Mouse (Mus musculus): ENCODE data around the gene Vps45. TPM values are rescaled to one million over a fixed set of nuclear protein-coding genes. Genes with fewer than 3 reads are reported as not detected.

The Vps45 gene
- total RNA-seq (2021): 10 to 100 TPM; 15.0 to 22.7 TPM
- long read RNA-seq, experiment 1, partial matches to known transcripts: 0 of 3 reads
- long read RNA-seq, experiment 1, other reads (novel, unspliced or antisense): 0 of 3 reads
- long read RNA-seq, experiment 2, transcript Vps45-201 (15 exons, 2,637 nt): major isoform, 6 of 7 reads
- long read RNA-seq, experiment 2, partial matches to known transcripts: 0 of 7 reads
- long read RNA-seq, experiment 2, other reads (novel, unspliced or antisense): 0 of 7 reads

- Histone ChIP-seq H3K4me3 (peak within 1 kb of the TSS; percentile 87), H3K27ac (peak within 1 kb of the TSS; percentile 84)
- intact Hi-C loops (cut with DNase I): no loop called here
- no peak for TF ChIP-seq CTCF (IDR thresholded peaks at IDR 0.05)
- DNase-seq: peak; percentile 68
Measured at GRCm38 (mm10) chr3:96058231-96058896, at the start of gene Vps45. Vps45 (minus strand) TSS chr3:96058466.

DNA sequence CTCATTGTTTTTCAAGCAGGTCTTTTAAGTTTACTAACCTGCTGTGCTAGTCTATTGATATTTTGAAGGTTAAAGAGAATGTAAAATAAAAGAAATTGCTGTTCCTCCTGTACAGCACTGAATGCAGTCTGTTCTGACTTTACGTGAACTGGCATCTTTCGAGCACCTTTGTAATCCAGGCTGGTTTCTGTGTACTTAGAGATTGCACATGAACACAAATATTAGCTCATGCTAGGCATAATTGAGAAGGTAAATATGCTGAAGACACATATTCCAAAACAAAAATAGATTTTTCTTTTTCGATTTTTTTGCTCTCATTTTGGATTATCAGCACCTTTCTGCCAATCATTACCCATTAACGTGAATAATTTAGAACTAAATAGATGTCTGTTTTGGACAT lies 47.9 kb upstream of the Vps45 start:
- peak overlapping the region; percentile 92 for H3K4me3 ChIP-seq
- intact Hi-C loops (cut with DNase I): no loop called here
- H3K27ac ChIP-seq: peak overlapping the region; percentile 99
- DNase-seq: no peak
- no peak for TF ChIP-seq CTCF (IDR thresholded peaks at IDR 0.05)

DNA sequence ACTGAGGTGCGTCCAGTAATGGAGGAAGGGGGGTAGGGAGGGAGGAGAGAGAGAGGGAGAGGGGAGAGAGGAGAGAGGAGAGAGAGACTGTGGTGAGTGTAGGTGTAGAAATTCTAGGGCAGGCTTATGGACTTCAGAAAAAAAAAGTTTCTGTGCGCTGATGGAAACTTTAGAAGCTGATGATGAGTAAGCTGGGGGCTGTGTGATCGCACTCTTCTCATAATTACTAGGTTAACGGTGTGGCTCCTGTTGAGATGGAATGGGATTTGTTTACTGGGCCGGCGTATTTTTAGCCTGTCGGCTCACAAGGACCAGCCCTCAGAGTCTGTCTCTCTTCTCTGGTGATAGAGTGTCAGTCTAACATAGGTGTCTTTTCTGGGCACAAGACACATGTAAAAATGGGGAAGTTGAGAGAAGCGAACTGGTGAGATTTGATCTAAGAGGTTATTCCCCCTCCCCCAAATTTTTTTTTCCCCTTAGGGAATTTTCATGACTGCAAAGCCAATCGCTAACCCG lies 47.0 kb upstream of the Vps45 start:
- H3K4me3 ChIP-seq: peak overlapping the region; percentile 92
- H3K27ac ChIP-seq: peak overlapping the region; percentile 99
- no peak for TF ChIP-seq CTCF (IDR thresholded peaks at IDR 0.05)
- intact Hi-C loops (cut with DNase I): no loop called here
- DNase-seq: peak; percentile 52

DNA sequence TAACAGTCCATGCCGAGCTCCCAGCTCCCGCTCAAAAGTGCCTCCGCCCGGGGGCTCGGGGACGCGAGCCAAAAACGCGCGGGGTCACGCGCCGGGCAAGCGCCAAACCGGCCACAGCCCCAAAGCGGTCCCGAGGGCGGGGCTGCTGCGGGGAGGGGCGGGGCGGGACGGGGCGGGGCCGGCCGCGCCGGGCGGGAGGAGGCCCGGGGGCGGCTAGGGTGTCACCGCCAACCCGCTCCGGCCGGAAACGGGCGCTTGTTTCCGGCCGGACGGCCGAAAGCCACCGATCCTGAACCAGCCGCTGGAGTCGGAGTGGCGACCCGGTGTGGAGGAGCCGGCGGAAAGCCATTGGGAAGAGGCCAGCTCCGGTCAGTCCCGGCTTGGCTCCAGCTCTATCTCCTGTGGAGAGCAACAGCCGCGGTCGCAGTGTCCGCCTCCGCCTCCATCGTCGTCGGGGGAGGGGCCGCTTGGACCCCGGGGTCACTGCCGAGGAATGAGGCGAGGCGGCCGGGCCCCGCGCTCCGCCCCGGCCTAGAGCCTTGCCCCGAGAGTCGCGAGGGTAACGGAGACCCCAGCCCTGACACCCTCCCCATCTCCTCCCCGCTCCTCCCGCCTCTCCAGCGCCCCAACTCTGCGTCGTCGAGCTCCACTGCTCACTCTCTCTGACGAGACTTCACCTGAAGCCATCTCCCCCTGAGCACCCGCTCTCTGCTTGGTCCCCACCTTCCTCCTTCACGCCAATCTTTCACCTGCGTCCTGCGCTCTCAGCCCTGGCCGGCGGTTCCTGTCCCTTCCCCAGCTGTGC lies 46.2 kb upstream of the Vps45 start, which contains the start of gene Otud7b:
Gene Otud7b, plus strand, starts transcription at position 267 of the 805 bp plus-strand sequence.
- TF ChIP-seq CTCF (IDR thresholded peaks at IDR 0.05): 0 out of 2 replicates have a peak, but pooled peaks have one; percentile 3
- Histone ChIP-seq H3K27ac (peak within 1 kb of the TSS; percentile 99), H3K4me3 (peak within 1 kb of the TSS; percentile 92)
- intact Hi-C loops (cut with DNase I): loop anchor here (5.0 kb wide), 1 partner anchor 33 kb away; no protein-coding TSS in a partner anchor
- DNase-seq: peak; percentile 94

DNA sequence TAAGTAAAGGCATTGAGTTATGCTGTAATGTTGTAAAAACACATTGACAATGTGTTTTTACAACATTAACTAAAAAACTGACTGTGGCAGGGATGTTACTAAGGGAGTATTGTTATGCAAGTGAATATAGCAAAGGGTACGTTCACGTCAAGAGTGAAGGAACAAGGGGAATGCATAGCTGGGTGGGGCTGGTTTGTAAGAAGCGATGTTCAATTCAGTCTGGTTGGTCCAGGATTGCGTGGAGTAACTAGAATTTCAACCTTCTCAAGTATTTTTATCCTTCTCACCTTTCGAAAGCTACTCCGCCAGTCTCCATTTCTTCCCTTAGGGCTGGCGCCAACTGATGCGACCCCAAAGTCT lies 45.6 kb upstream of the Vps45 start:
- Histone ChIP-seq H3K4me3 (peak overlapping the region; percentile 92), H3K27ac (peak overlapping the region; percentile 99)
- TF ChIP-seq CTCF (IDR thresholded peaks at IDR 0.05): no peak
- DNase-seq: no peak
- intact Hi-C loops (cut with DNase I): loop anchor here (5.0 kb wide), 1 partner anchor 33 kb away; no protein-coding TSS in a partner anchor

DNA sequence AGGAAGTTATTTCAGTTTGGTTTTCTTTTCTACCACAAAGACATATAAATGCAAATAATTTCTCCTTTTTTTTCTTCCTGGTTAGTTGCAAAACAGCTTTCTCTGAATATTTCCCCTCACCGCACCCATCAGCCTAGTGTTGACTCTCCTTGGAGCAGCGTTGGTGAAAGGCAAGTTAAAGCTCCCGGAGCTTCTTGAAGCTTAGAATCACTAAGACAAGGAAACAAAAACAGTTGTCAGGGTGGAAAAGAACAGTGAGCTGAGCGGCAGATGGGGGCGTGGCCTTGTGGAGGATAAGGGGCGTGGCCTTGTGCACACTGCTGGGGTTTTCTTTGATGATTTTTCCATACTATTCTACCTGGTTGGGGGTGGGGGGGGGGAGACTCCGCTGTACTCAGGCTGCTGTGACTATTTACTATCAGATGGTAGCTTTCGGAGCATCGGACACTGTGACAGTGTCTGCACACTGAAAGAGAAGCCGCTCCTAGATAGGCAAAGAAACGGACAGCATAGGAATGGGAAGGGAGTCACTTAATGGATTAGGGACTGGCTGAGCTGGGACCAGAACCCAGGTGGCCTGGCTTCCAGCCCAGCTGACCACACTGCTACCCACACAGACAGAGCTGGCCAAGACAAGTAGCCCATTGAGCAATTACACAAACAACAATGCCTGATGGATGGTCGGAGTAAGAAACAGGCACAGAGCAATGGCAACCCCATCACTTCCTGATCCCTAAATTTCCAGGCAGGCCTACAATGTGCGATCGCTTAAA lies 44.0 kb upstream of the Vps45 start:
- H3K4me3 ChIP-seq: peak overlapping the region; percentile 45
- intact Hi-C loops (cut with DNase I): loop anchor here (5.0 kb wide), 1 partner anchor 35 kb away; no protein-coding TSS in a partner anchor
- peak; percentile 54 for DNase-seq
- H3K27ac ChIP-seq: peak overlapping the region; percentile 52
- TF ChIP-seq CTCF (IDR thresholded peaks at IDR 0.05): no peak

- intact Hi-C loops (cut with DNase I): no loop called here
- H3K4me3 ChIP-seq: no peak overlapping the region
- no peak for TF ChIP-seq CTCF (IDR thresholded peaks at IDR 0.05)
- no peak overlapping the region for H3K27ac ChIP-seq
- peak; percentile 61 for DNase-seq
Measured at GRCm38 (mm10) chr3:96098616-96099267, 40.5 kb upstream of the Vps45 start.

- H3K4me3 ChIP-seq: no peak overlapping the region
- no peak overlapping the region for H3K27ac ChIP-seq
- no peak for TF ChIP-seq CTCF (IDR thresholded peaks at IDR 0.05)
- intact Hi-C loops (cut with DNase I): no loop called here
- DNase-seq: no peak
Measured at GRCm38 (mm10) chr3:96098168-96098567, 39.9 kb upstream of the Vps45 start.

GRCm38 (mm10) chr3:96094203-96094602 lies 35.9 kb upstream of the Vps45 start:
- DNase-seq: no peak
- no peak overlapping the region for H3K4me3 ChIP-seq
- intact Hi-C loops (cut with DNase I): no loop called here
- no peak overlapping the region for H3K27ac ChIP-seq
- no peak for TF ChIP-seq CTCF (IDR thresholded peaks at IDR 0.05)

GRCm38 (mm10) chr3:96093509-96093908 lies 35.2 kb upstream of the Vps45 start:
- intact Hi-C loops (cut with DNase I): no loop called here
- DNase-seq: no peak
- no peak for TF ChIP-seq CTCF (IDR thresholded peaks at IDR 0.05)
- no peak overlapping the region for H3K4me3 ChIP-seq
- H3K27ac ChIP-seq: no peak overlapping the region

DNA sequence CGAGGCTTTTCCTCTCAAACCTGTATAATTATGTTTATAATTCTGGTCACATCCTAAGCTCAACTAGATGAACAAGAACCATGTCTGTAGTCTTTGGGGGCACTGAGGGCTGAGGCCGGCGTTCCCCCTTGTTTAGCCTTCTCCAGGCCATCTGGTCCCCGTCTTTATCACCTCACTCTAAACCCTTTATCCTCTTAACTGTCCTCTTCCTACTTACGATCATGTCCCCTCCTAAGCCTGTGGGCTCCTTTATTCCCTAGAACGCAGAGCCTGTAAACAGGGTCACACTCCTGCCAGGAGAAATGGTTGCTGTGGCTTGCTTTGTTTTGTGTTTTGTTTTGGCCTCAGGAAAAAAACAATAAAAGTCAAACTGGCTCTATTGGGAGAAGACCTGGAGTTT lies 33.7 kb upstream of the Vps45 start:
- no peak overlapping the region for H3K27ac ChIP-seq
- intact Hi-C loops (cut with DNase I): loop anchor here (2.0 kb wide), 1 partner anchor 57 kb away; no protein-coding TSS in a partner anchor
- no peak for TF ChIP-seq CTCF (IDR thresholded peaks at IDR 0.05)
- no peak for DNase-seq
- no peak overlapping the region for H3K4me3 ChIP-seq
